Mouse (Mus musculus) Muller cell, postnatal 12 days (primary cell): ENCODE measurements around the gene Ipo9.

Experiments
- DNase-seq: peaks from one replicate; pipeline ENCODE4 v3.0.0-alpha.2; 2015; ENCODE audit errors: inconsistent ontology term

The Ipo9 gene

GRCm38 (mm10) chr1:135368245-135368644 is 62.1 kb downstream of the Ipo9 start:
- DNase-seq: peak; percentile 87

- DNase-seq: no peak
Measured at GRCm38 (mm10) chr1:135367595-135367994, 62.7 kb downstream of the Ipo9 start.

GRCm38 (mm10) chr1:135367005-135367404 is 63.3 kb downstream of the Ipo9 start:
- peak; percentile 75 for DNase-seq

GRCm38 (mm10) chr1:135366380-135366779 is 63.9 kb downstream of the Ipo9 start:
- DNase-seq: no peak

GRCm38 (mm10) chr1:135363446-135363845 is 66.9 kb downstream of the Ipo9 start:
- DNase-seq: no peak

- DNase-seq: no peak
Measured at GRCm38 (mm10) chr1:135362115-135362514, 68.2 kb downstream of the Ipo9 start.

- DNase-seq: no peak
Measured at GRCm38 (mm10) chr1:135361491-135361890, 68.8 kb downstream of the Ipo9 start.

- no peak for DNase-seq
Measured at GRCm38 (mm10) chr1:135359071-135359470, 71.2 kb downstream of the Ipo9 start.

- no peak for DNase-seq
Measured at GRCm38 (mm10) chr1:135351953-135352352, 78.3 kb downstream of the Ipo9 start.

- DNase-seq: peak; percentile 80
Measured at GRCm38 (mm10) chr1:135347498-135348169, 82.7 kb downstream of the Ipo9 start.

GRCm38 (mm10) chr1:135346891-135347290 is 83.4 kb downstream of the Ipo9 start:
- no peak for DNase-seq

- no peak for DNase-seq
Measured at GRCm38 (mm10) chr1:135344026-135344425, 86.3 kb downstream of the Ipo9 start.

- DNase-seq: no peak
Measured at GRCm38 (mm10) chr1:135341947-135342346, 88.4 kb downstream of the Ipo9 start.
